Mouse (Mus musculus): ENCODE results near the gene Polr2h. TPM values are rescaled to one million over a fixed set of nuclear protein-coding genes. Genes with fewer than 3 reads are reported as not detected.

The Polr2h gene
- total RNA-seq, 2 experiments from 2014 or later: 24.8 to 24.9 TPM

- no peak for DNase-seq
Observed at GRCm38 (mm10) chr16:20701729-20702521, 15.5 kb upstream of the Polr2h start.

DNA sequence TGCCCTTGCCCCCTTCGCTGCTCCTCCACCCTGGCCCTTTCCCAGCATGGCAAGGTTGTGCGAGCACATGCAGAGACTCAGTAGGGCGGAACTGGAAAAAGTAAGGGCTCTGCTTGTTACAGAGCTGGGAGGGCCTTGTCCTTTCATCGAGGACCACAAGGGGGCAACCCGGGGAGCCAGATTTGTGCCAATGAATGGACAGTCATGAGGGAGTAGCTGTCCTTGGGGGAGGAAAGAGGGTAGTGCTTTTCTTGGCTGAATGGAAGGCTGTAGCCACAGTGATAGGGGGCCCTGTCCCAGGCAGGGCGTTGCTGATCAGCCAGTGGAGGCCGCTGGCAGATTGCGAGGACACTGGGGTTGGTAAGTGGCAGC lies 15.0 kb upstream of the Polr2h start:
- no peak for DNase-seq

GRCm38 (mm10) chr16:20703071-20703470 lies 14.4 kb upstream of the Polr2h start:
- no peak for DNase-seq

GRCm38 (mm10) chr16:20703699-20704400 lies 13.6 kb upstream of the Polr2h start:
- DNase-seq: no peak

DNA sequence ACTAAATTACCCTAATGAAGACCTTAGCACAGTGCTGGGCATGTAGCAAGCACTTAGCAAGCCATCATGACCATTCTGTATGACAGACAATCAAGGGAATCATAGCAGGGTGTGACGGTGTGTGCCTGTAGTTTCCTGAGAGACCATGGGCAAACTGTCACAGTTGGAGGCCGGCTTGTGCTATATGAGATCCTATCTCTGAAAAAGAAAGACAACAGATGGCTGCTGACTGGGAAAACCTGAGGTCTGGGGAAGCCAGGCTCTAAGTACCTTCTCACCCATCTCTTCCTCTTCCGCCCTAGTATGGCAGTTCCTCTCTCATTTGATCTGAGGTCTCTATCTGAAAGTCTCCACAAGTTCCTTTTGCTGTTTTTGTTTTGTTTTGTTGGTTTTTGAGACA lies 11.7 kb upstream of the Polr2h start:
- no peak for DNase-seq

DNA sequence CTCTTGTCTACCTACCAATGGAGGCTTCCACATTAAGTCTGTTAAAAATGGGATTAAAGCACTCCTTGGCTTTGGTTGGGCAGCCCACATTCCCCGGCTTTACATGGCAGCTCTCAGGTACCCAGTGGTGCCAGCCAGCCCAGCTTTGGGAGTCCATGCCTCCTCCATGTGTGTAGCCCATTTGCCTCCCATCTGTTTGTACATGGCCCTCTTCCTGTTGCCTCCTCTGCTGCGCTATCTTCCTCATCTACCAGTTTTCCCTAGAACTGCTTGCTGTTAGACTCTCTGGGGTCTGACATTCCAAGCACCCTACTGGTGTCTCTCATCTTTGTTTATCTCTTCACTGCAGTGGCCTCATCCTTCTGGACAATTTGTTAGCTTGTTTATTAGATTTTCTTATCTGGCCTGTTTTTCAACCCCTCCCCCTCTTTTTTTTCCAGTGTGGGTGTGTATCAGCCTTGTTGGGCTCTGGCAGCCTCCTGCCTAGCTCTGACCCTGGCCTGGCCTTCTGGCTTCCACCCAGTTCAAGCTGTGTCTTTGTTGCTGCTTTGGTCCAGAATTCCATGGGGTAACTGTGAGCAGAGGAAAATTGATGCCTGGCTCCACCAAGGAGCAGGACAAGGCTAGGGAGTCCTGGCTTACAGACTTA lies 10.9 kb upstream of the Polr2h start:
- no peak for DNase-seq

GRCm38 (mm10) chr16:20708220-20708938 lies 9.1 kb upstream of the Polr2h start:
- no peak for DNase-seq

GRCm38 (mm10) chr16:20708939-20709734 lies 8.3 kb upstream of the Polr2h start:
- DNase-seq: no peak

DNA sequence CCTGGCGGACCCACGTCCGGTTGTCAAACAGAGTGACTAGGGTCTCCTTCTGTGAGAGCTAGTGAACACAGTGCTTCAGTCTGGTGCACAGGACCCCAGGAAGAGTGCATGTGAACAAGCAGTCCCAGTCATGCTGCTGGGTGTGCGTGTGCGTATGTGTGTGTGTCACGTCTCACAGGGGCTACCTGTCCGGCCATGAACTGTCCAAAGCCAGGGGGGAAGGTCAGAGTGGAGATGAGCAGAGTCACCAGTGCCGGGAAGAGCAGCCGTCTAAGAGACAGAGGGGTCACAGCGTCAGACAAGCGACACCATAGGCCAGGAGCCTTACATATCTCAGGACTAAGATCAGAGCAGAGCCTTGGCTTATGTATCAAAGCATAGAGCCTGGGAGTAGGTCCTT lies 7.1 kb upstream of the Polr2h start:
- DNase-seq: no peak

DNA sequence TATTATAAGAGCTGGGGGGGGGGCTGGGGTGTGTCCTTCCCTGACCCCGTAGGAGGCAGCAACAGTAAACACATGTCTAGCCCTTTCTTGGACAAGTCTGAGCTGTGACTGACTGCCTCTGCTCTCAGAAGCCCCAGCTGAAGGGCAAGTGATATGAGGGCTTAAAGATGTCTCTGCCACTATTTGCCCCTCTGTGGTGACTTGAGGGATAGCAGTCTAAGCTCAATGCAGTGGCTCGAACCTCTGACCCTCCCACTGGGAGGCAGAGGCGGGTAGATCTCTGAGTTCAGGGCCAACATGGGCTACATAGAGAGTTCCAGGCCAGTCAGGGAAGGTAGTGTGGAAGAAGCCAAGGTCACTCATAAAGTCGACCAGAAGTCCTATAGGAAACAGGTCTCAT lies 6.7 kb upstream of the Polr2h start:
- no peak for DNase-seq

DNA sequence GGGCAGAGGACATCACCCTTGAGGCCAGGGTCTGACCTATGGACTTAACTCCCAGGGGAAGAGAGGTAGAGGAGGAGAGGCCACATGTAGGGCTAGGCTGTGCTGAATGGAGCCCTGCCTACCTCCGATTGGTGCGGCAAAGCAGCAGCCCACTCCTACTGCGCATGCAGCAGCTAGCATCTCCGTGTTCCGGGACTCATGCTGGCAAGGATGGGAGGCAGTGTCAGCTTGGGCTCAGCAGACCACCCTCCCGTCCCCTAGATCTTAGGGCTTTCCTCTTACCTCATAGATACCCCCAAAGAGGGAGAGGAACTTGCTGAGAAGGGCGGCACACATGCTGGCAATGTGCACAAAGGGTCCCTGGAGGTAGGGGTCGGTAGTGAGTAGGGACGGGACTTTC lies 5.3 kb upstream of the Polr2h start:
- DNase-seq: no peak

DNA sequence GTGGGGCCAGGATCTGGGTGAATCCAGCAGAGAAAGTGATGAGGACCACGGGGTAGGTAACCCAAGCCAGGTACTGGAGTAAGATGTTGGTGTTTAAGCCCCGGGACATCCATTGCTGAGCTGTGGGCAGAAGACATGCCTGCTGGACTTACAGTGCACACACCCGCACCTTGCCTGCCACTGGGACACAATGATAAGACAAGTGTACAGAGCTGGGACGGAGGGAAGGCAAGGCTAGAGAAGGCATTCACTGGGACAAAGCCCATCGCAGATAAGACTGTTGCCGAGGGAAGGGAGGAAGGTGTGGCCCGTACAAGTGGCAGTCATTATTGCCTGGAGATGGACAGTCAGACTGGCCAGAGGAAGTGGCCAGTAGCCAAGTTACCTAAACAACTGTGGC lies 4.6 kb upstream of the Polr2h start:
- no peak for DNase-seq

DNA sequence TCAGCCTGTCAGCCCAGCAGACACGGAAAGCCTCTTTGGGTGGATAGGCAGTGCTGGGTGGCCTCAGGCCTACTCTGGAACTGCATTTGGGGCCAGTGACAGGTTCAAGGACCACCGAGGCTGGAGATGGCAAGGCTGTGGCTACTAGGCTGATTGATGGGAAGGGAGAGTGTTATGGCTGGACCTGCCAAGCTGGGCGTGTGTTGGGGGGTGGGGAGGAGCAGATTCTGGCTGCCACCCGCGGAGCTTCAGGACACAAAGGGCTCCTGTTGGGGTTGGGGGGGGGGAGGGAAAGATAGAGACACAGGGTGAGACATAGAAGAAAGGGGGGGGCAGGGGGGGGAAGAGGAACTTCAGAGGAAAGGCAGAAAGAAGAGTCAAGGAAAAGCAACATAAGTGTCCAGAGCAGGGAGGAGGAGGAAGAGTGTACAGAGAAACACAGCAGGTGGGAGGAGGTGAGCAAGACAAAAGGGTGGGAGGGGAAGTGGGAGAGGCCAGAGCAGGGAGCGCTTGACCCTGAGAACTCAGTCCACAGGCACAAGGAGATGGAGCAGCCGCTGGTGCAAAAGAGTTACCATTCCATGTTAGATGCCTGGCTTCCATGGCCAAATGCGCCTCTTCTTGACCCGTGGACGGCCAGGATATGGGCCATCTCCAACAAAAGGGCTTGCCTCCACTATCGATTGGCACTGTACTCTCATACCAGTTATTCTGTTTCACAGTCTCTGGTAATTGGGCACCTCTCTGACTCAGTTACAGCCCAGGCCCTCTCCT lies 3.0 kb upstream of the Polr2h start:
- no peak for DNase-seq

DNA sequence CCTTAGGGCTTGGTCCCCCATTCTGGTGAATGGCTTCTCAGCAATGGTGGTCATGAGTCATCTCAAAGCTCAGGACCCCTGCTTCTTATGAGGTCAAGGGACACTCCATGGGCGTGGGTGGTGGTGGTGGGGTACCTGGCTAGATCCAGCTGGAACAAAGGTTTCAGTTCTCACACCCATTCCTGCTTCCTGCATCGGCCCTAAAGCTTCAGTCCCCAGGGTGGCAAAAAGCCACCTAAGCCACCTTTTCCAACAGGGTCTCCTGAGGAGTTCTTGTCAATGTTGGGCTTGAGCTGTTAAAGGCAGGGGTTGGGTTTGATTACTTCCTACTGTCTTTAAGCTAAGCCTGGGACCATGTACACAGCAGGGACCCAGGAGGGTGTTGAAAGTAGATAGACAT lies 2.3 kb upstream of the Polr2h start:
- DNase-seq: no peak

DNA sequence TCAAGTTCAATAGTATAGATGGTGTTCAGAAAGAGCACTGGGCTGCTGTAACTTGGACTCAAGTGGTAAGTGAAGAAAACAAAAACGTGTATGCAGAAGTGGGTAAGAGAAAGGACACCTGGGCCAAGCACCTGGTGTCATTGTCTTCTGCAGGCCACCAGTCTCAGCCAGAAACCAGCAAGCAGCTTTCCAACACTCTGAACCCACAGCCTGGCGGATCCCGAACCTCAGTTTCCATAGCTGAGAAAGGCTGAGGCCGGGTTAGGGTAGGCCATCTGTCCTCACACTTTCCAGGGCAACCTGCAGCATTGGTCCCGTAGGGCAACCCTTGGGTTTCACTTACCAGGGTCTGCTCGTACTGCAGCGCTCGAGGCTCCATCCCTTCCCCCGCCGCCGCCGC lies 1.9 kb upstream of the Polr2h start:
- no peak for DNase-seq

DNA sequence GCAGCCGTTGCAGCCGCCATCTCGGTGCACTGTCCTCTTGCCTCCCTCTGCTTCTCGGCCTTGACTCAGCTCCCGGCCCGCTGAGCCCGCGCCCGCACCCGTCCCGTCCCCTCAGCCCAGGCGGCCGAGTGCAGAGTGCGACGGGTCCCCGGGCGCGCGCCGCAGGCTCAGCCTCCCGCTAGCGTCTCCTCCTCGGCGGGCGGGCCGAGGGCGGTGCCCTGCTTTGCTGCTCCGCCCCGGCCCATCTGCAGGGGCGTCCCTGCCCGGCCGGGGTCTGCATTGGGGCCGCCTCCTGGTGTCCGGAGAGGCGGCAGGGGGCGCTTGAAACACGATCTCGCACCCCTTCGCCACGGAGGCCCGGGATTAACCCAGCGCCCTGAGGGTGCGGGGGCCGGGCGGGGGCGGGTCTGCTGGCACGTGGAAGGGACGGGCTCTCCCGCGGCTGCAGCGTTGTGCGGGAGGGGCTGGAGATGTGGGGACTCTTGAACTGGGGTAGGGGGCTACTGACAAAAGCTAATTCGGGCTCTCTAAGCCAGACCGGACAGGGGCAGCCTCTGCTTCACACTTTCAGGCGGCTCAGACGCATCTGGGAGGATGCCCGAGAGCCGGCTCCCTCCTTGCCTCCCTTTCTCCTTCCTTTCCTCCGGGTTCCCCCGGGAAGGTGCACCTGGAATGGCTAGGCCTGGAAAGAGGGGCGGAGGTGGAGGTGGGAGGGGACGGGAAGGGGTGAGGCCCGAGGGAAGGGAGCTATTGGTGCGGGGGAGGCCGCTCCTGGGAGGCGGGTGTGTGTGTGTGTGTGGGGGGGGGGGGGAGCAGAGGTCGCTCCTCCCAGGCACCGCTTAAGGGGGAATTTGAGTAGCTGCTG lies 1.3 kb upstream of the Polr2h start:
- peak; percentile 83 to 87 for DNase-seq

GRCm38 (mm10) chr16:20716841-20717180 lies 654 bp upstream of the Polr2h start:
- DNase-seq: peak in 1 of 2 experiments; percentile 28

- no peak for DNase-seq
Observed at GRCm38 (mm10) chr16:20717978-20718670, 659 bp downstream of the Polr2h start.

DNA sequence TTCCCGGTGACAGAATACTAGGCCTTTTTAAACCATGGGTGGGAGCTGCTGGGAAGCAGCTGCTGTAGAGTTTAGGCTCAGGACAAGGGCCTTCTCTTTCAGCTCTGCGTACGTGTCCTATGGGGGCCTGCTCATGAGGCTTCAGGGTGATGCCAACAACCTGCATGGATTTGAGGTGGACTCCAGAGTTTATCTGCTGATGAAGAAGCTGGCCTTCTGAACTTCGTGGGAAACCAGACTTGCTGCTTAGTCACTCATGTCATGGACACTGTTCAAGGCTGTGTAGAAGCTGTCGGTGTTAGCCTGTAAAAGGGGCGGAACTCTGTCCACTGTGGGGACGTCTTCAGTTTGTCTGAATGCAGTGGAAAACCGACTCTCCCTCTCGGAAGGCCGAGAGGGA lies 4.3 kb downstream of the Polr2h start:
- no peak for DNase-seq

GRCm38 (mm10) chr16:20722736-20723135 lies 5.3 kb downstream of the Polr2h start:
- DNase-seq: no peak

Data from layer of hippocampus, postnatal 36 days (tissue).